Mouse (Mus musculus) left cerebral cortex, adult 8-10 months (tissue): ENCODE measurements around the gene Cdh12. TPM values are rescaled to one million over a fixed set of nuclear protein-coding genes. Genes with fewer than 3 reads are reported as not detected.
A peak's percentile ranks its signal among the peaks of the same experiment; 100 is the strongest.

Experiments
- DNase-seq, 2 experiments: peaks; one replicate each; pipeline ENCODE4 v3.0.0; 2022; ENCODE audit warnings: low spot score in 2 of 2
- total RNA-seq, 4 experiments: library from RNA; stranded (reverse); gene quantifications; 2 replicates each; pipeline ENCODE4 v1.2.4; 2022

Cdh12 gene
- total RNA-seq, 4 experiments from 2014 or later: 32.9 to 44.3 (median 35.8) TPM

DNA sequence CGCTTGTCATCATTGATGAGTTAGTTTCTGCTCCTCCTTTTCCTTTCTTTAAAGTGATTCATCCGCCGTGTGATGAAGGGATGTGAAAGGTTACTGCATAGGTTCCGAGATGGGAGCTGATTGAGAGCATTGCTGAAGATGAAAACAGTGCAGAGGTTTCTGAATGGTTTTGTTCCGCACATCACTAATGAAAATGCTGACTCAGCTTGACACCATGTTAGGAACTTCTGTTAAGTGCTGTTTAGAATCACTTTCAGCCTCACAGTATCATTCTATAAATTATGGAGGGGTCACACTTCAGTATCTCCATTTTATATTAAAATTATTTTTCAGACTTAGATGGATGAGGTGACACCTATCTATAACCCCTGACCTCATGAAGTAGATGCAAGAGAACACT is 247.2 kb downstream of the Cdh12 start:
- DNase-seq: no peak

DNA sequence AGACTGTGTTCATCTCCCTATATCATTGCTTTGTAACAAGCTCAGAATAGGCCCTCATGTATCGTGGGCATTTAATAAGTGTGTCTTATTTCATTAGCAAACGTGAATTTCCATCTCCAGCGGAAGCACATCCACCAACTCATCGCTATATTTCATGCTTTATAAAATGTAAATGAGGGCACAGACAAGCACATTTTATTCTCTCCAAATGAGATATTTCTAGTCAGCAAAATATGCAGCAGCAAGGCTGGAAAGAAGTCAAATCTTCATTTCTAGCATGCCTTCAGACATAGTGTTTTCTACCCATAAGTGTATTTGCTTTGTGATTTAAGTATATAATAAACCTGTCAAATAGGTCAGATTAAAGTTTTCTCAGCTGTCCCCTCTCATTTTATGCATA is 262.8 kb downstream of the Cdh12 start:
- DNase-seq: no peak

DNA sequence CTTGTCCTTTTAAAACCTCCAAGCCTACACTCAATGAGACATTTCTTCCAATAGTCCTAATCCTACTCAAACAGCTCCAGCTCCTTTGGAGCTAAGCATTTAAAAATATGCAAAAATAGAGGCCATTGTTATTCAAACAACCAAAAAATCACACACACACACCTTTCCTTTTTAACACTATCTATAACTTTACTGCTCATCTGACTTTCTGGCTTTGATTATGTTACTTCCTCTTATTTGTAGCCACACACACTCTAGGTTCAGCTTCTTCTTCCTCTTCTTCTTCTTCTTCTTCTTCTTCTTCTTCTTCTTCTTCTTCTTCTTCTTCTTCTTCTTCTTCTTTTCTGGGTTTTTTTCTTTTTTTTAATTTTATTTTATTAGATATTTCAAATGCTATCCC is 323.2 kb downstream of the Cdh12 start:
- no peak for DNase-seq

DNA sequence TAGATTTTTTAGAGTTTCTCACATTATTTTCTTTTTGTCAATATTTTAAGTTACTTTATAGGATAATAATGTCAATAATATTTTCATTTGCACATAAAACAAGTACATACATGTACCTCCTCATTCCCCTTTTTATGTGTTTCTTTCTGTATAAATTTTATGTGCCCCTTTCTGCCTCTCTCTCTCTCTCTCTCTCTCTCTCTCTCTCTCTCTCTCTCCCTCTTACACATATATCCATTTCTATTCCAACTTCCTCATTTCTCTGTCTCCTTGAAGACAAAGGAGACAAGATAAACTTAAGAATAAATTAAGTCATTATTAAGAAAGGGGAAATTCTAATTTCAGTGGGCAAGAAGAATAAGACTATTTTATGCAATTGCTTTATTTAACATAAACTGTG is 324.4 kb downstream of the Cdh12 start:
- no peak for DNase-seq

DNA sequence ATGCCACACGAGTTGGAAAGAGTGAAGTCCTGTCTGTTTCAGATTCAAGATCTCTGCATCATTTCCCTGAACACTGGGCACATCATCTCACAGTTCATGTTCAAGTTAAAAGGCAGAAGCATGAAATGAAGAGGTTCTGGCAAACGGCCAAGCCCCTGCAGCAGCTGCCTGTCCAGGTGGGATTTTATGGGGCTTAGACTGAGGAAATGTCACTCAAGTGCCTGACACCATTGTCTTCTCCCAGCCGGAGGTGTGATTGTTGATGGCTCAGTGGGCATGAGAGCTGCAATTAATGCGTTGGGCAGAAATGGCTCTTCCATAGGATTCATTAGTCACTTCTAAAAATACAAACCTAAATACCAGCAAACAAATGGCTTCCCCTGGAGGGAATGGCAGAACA is 347.9 kb downstream of the Cdh12 start:
- DNase-seq: no peak

DNA sequence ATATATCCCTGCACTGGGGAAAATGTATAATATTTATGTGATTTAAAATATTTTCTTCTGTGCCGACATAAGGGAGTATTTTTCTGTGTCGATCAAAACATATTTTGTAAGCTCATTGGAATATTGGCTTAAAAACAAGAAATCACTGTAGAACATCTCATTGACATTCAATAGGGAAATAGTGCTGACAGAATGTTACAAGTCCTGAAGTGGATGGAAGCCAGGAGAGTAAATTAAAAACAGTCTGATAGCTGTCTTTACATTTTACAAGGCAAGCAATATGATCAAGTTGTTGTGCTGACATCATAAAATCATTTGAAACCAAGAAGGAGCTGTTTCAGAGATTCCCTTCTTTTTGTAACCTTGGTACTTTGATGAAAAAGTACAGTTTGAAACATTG is 349.5 kb downstream of the Cdh12 start:
- no peak for DNase-seq

DNA sequence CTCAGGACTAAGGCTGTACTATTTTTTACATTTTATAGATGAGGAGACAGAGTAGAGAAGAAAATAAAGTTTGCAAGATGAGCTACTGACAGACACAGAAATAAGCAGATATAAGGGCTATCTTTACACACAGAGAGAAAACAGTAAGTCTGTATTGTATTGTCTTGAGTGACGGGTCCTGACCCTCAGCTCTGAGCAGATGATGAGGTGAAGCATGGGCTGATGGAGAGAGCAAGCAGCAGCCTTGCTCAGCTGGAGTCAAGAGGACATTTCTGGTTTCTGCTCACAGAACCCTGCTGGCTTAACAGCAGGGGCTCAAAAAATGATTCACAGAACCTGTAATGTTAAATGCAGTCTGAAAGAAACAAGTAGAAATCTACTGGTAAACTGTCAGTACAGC is 386.8 kb downstream of the Cdh12 start:
- DNase-seq: no peak

DNA sequence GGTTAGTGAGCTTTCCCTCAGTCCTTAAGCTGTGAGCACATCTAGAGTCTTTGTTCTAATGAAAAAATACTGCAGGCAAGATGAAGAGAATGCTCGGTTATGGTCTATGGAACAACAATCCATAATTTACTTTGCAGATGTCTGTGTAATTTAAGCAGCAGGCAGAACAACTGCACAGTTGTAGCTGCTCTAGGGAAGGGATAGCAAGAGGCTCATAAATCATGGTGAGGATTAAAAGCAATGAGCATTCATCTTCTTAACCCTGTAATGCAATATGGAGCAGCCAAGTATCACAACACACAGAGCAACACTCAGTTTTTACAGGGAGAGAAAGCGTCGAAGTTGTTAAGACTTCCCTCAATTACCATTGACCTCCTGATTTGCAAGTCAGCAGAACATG is 387.9 kb downstream of the Cdh12 start:
- DNase-seq: no peak

DNA sequence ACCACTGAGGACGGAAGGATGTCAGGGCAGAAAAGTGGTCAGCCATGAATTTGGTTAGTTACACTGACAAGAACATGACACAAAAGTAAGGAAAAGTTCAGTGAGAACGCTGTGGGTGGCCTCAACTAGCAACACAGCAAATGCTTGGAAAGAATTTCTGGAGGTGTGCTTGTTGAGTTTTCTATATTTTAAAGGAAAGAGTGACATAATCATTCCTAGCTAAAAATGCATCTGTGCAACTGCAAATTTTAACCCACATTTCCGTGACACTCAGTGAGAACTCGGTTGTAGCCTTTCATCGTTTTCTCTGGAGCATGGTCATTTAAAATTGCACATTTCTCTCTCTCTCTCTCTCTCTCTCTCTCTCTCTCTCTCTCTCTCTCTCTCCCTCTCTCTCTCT is 392.4 kb downstream of the Cdh12 start:
- DNase-seq: peak in 1 of 2 experiments; percentile 12

DNA sequence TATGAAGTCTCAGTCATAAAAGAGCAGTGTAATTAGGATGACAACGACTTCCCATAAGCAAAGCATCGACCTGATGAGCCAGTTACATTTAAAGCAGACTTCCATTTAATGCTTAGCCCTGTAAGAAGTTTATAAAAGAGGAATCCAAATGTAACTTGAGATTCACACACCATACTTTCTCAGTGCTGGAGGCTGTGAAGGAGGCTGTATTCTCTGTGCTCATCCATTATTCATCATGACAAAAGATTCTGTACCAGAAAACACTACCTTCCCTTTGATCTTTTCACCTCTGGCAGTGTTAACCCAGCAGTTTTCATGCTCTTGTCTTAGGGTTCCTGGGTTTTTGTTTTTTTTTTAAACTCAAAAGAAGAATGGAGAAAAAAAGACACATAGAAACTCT is 414.0 kb downstream of the Cdh12 start:
- no peak for DNase-seq

DNA sequence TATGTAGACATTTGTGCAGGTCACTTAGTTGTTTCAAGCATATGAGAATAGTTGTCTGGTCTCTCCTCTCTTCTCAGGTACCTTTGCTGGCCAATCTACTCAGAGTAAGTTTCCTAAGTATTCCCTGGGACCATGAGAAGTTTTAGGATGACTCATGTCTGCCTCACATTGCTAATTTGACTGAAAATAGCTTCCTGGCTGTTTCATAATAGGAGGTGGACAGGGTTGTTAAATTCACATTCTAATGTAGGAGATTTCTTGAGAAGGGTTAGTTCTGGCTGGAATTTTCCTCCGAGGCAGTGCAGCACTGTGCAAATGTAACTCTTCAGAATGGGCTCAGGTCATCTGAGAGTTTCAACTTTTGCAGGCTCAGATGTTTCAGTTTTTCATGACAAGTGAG is 423.5 kb downstream of the Cdh12 start:
- DNase-seq: no peak

DNA sequence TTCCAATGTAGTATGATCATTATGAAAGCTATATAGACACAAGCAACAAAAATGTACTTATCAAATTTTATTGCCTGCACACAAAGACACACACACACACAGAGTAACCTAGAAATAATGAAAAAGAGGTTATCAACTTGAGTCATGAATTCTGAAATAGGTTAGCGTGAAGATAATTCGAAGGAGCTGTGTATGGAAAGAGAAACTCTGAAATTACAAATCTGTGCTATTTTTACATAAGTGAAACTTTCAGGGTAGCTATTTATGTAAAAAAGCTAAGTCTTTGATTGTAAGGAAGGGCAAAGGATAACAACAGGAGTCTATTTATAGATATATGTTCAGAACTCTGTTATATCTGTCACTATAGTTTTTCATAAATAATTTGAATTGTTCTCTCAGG is 427.9 kb downstream of the Cdh12 start:
- no peak for DNase-seq

DNA sequence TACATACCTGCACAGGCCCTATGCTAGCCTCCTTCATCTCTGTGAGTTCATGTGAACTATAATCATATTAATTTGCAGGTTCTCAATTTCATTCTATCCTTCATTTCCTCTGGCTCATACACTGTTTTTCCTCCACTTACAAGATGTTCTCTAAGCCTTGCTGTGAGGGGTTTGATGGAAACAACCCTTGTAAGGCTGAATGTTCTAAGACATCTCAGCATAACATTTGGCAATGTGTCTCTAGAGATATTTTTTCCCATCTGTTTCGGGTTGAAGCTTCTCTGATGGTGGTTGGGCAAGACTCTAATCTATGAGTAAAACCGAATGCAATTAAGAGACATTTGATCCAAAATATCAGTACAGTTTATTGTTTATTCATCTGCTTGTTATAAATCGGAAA is 444.4 kb downstream of the Cdh12 start:
- no peak for DNase-seq

DNA sequence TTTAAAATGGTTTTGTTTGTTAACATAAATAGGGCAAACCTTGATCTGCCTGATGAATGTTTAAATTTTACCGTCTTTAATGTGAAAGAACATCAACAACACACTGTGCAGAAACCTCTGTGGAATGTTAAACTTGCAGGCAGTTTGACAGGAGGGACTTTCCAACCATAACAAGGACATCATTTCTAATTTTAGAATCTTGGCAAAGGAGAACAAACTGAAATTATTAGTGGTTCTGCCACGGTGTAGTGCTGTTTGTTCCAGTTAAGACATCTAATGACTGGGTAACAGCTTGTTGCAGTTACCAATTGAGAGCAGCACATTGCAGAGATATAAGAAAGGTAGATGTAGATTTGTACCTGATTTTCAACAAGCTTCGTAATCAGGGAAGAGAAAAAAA is 453.5 kb downstream of the Cdh12 start:
- DNase-seq: no peak

DNA sequence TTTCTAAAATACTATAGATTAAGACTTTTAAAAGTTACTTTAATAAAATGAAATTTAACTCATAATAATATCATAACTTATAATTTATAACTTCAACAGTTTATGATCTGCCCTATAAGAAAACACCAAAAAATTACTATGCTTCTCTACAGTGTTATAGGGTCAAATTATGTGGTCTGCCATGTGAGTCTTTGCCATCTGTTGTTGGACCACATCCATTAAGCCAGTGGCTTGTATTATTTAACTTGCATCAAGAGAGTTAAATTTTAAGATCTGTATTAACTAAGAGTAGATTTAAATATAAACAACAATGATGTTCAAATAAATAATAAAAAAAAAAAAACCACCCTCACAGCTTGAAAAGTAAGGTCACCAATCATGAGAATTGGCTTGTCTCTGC is 479.2 kb downstream of the Cdh12 start:
- DNase-seq: no peak

DNA sequence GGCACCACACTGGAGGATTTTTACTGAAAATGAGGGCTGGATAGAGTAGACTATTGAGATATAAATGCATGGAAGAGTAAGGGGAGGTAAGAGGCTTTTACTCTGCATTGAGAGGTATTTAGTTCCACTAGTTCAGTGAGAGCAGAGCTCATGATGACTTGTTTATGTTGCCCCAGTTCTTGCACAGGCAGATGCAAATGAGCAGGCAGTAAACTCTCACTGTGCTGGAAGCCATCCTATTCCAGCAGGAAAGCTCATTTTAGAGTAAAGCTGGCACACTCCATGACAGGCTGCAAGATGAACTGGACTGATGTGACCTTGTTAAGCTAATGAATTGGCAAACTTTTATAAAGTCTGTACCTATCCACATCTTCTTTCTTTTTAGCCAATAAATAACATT is 494.9 kb downstream of the Cdh12 start:
- no peak for DNase-seq

DNA sequence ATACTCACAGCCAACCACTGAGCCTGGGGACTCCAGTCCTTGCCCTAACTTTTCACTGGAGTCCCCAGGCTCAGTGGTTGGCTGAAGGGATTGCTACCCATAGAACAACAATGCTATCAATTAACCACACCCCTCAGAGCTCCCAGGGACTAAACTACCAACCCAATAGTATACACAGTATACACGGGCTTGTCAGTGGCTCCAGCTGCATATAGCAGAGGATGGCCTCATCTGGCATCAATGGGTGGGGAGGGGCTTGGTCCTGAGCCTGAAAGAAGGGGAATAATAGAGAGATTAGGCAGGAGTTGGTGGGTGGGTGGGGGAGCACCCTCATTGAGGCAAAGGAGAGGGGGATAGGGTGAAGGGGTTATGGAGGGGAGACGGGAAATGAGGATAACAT is 518.4 kb downstream of the Cdh12 start:
- DNase-seq: no peak

DNA sequence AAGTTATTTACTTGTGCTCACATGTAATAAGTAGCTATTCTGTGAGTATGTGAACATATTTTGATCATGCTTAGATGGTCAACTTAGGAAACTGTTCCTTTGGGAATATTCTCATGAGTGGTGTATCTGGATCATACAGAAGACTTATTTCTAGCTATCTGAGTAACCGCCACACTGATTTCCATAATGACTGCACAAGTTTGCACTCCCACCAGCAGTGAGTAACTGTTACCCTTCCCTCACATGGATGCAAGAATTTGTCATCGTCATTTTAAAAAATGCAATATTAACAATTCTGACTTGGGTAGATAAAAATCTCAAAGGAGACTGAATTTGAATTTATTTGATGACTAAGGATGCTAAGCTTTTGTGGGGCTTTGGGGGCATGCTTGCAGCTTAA is 522.0 kb downstream of the Cdh12 start:
- no peak for DNase-seq

DNA sequence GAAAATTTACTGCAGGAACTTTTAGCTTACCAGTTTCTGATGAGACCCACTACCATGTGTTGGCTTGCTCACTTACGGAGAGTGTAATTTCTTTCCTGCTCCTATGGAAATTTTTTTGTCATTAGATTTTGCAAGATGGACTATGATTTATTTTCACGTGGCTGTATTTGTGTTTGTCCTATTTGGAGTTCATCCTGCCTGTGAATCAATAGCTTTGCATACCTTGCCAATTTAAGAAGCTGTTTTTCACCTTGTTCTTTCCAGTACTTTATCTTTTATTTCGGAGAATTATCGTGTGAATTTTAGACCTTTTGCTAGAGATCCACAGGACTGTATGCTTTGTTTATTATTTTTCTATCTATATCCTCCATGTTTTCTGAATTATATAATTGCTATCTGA is 551.5 kb downstream of the Cdh12 start:
- DNase-seq: no peak

DNA sequence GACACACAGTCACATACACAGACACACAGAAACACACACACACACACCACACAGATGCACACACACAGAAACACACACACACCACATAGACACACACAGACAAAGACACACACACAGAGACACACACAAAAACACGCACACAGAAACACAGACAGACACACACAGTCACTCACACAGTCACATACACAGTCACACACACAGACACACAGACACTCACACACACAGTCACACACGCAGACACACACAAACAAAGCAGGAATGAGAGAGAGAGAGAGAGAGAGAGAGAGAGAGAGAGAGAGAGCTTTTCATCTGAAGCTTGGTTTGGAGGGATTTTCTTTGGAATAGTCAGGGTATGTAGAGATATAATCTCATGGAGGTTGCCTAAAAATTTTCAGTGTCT is 558.9 kb downstream of the Cdh12 start:
- DNase-seq: no peak

DNA sequence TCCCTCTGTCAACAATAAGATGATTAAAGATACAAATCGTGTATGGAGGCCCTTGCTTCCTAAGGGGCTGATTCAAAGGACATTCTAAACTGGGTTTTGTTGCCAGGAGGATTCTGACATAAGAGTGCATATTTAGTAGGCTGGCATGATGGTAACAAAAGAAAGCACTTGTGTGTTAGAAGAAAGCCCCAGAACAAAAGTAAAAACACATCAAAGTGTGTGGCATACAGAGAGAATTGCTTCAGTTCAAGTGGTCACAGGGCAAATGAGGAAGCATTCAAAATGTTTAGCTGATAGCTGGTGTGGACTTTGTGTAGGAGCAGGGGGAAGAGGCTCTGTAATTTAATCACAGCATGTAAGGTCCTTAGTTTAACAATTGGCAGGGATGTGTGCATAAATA is 559.4 kb downstream of the Cdh12 start:
- no peak for DNase-seq

DNA sequence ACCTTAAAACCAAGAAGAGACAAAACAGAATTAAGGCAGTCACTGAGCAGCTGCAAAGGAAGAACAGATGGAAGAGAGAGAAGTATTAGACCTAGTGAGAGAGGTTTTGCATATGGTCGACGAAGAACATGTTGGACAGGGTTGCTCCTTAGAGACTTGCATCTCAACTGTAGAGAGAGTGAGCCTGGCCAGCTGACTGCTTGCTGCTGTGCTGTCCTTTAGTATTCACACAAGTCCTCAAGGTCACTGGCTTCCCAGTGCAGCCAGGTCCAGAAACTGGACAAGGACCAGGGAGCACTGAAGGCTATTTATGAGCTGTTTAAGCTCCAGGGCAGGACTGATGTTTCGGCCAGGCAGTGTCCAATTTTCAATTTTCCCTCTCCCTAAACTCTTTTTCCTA is 559.9 kb downstream of the Cdh12 start:
- no peak for DNase-seq

DNA sequence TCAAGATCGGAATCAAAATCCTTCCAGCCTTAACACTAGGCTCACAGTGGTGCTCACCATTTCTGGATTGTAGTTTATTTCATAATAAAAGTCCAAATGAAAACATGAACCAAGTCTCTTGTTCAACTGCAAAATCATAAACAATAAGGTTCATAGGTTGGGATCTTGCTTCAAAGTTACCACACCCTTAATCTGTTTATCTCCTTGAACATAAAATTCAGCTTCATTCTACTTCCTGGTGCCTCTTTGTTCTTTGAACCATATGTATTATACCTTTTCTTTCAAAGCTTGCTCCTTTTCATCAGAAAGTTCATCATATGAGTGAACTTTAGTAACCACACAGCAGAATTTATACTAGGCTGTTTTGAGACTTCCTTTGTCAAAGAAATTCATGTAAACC is 614.6 kb downstream of the Cdh12 start:
- no peak for DNase-seq

DNA sequence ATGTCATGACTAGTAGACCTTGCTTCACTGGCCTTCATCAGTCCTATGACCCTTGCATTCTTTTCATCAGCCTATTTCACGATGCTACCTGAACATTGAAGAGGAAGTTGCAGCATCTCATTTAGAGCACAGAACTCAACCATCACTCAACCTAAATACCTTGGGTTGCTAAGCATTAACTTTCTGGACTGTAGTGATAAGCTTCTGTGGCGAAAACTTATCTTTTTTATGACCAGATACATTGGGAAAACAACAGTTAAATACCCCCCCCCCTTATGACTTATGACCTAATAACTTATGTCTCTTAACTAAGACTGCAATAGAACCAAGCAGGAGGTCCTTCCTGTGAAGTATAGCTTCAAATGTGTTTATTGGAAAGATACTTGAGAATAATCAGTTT is 620.2 kb downstream of the Cdh12 start:
- no peak for DNase-seq

DNA sequence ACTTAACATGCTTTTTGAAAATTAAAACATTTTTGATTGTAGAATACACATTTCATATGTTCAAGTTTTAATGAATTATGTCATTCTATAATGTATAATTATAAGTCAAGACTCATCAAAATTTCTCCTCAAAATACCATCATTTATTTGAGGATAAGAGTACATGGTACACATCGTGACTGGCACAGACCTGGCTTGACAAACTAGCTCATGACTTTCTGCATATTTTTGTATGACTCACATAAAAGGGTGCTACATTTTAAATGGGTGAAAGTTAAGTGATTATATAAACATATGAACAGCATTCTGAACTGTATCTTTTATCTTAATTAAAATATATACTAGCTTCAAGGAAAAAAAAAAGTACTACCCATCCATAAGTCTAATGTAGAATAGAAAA is 643.8 kb downstream of the Cdh12 start:
- DNase-seq: no peak
